Mouse (Mus musculus) kidney, postnatal 25 days (tissue): ENCODE measurements around the gene Tob1.

ENCODE experiments used
- DNase-seq, 2 experiments: peaks; one replicate each; pipeline ENCODE4 v3.0.0; 2021; ENCODE audit warnings: mixed read lengths in 2 of 2

Tob1 gene

GRCm38 (mm10) chr11:94199771-94200170, 11.5 kb upstream of the Tob1 start:
- no peak for DNase-seq

GRCm38 (mm10) chr11:94200422-94200821, 10.8 kb upstream of the Tob1 start:
- DNase-seq: no peak

DNA sequence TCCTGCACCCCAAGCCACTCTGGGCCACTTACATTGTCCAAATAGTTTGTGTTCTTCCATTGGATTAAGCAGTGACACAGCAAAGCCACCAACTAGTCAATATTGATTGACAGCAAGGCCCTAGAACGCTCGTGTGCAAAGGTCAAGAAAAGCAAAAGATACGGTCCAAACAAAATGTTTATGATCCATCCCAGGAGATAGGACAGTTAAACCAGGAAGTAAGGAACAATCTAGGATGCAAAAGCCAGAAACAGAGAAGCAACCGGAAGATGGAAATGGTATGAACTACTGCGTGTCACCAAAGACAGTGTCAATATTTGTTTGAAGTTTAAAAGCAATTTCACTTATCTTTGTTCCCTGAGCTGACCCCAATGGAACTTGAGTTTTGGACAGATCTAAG, 9.1 kb upstream of the Tob1 start:
- DNase-seq: no peak

DNA sequence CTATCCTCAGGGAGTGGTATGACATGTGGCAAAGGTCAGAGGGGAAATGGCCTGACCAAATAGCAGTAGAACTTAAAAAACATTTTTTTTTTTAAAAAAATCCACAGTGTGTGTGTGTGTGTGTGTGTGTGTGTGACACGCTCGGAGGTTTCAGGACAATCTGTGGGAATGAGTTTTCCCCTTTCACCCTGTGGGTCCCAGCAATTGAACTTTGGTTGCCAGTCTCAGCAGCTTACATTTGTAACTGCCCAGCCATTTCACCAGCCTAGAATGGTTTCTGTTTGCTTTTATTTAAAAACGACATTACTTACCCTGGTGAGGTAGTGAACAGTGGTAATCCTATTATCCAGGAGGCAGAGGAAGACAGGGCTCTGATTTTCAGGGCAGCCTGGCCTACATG, 8.2 kb upstream of the Tob1 start:
- DNase-seq: no peak

DNA sequence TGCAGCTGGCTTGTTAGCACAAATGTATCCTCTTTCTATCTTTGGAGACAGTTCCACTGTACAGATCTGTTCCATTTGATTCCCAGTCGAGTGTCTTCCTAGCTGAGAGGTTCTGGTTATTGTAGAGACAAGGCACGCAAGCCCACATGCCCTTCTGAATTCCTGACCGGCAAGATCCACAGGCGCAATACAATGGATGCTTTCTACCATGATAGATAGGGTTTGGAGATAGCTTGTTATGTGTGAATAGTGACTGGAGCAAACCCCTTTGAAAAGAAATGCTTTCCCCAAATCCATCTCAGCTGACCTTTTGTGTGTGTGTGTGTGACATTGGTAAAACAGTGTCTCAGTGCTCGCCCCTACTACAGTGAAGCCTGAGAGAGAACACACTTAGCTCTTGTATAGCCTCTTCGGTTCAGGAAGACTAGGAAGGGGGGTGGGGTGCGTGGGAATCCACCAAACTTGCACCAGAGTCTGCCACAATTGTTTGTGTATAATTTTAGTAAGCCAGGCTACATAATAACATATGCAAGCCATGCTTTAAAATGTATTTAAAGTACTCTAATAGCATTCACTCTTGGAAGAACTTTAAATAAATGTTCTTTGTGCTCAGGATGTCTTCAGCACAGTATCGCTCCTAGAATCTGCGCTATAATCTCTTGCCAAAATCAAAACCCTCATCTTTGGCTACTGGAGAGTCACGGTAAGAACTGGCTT, 4.7 kb upstream of the Tob1 start:
- DNase-seq: no peak

- no peak for DNase-seq
These were observed 2.2 kb upstream of the Tob1 start for GRCm38 (mm10) chr11:94208811-94209675.

DNA sequence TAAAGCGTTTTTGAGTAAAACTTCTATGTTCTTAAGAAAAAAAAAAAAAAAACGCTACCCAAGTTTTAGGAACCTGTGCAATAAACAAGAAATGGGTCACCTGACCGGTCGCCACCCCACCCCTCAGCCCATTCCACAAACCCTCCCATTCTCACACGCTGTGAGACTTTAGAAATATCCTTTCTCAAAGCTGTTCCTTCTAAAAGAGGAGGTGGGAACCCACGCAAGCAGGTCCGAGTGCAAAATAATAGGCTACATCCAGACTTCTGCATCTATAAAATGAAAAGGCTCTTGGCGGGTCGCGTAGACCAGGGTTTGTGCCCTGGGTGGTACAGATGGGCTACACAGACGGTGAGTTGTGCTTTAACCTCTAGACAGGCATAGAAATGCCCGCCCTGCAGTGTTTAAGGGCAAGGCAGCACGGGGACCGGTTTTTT, 1.5 kb upstream of the Tob1 start:
- peak in 1 of 2 experiments; percentile 71 for DNase-seq

DNA sequence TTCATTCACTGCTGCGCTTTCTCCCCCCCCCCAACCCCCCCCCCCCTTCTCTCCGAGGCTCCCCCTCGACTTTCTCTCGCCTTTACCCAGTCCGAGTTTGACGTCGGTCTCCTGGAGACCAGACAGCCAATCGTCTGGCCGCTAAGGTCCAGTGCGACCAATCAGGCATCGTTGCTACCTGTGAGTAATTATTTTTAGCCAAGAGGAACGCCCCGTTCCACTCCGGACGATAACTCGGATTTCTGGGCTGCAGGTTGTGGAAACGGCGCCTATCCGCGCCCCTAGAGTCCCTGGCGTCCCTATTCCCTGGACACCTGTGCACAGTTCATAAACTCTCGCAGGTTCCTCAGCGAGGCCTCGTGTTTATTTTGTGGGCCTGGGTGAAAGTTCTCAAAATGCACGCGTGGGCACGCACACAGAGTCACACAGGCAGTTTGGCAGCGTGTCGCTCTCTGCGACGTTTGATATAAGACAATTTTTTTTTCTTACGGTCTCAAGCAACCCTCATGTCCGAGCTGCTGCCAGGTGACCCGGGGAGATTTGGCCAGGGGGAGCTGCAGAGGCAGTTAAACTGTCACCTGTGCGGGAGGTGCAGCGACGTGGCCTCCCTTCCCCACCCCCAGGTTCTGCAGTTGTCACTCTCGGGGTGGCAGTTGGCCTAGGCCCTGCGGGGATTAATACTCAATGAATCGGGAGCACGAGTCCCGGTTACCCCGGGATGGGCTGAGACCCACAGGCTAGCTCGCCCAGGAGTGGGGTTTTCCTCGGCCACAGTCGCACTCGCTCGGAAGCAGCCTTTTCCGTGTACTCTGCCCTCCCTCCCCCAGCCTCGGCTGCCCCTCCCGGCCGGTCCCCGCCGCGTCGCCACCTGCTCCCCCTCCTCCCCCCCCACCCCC, 815 bp upstream of the Tob1 start:
- DNase-seq: peak; percentile 93 to 98

GRCm38 (mm10) chr11:94211651-94212488, 616 bp downstream of the Tob1 start:
- DNase-seq: peak; percentile 77 to 90

GRCm38 (mm10) chr11:94212489-94212836, 1.2 kb downstream of the Tob1 start:
- DNase-seq: peak; percentile 36 to 49

DNA sequence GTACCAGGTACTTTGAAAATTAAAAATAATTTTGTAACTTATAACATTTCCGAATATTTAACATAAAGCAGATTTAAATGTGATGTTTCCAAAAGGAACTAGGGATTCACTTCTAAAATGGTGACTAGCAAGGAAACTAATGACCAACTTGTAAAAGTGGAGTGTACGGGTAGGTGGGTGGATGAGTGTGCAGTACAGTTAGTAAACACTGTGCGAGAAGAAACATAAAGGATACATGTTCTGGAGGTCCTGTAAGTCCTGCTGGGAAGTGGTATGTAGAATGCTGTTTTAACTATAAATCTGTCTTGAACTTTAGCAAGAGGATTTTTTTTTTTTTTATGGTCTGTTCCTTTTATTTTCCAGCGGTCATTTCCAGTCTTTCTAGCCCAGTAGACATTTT, 1.7 kb downstream of the Tob1 start:
- DNase-seq: no peak

DNA sequence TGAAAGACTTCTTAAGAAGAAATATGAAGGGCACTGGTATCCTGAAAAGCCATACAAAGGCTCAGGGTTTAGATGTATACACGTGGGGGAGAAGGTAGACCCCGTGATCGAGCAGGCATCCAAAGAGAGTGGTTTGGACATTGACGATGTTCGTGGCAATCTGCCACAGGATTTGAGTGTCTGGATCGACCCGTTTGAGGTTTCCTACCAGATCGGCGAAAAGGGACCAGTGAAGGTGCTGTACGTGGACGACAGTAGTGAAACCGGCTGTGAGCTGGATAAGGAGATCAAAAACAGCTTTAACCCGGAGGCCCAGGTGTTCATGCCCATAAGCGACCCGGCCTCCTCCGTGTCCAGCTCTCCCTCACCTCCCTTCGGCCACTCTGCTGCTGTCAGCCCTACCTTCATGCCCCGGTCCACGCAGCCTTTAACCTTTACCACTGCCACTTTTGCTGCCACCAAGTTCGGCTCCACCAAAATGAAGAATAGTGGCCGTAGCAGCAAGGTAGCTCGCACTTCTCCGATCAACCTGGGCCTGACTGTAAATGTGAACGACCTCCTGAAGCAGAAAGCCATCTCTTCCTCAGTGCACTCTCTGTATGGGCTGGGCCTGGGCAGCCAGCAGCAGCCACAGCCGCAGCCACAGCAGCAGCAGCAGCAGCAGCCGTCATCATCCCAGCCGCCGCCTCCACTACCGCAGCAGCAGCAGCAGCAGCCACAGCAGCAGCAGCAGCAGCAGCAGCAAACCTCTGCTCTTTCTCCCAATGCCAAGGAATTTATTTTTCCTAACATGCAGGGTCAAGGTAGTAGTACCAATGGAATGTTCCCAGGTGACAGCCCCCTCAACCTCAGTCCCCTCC, 2.7 kb downstream of the Tob1 start:
- peak; percentile 35 to 58 for DNase-seq

DNA sequence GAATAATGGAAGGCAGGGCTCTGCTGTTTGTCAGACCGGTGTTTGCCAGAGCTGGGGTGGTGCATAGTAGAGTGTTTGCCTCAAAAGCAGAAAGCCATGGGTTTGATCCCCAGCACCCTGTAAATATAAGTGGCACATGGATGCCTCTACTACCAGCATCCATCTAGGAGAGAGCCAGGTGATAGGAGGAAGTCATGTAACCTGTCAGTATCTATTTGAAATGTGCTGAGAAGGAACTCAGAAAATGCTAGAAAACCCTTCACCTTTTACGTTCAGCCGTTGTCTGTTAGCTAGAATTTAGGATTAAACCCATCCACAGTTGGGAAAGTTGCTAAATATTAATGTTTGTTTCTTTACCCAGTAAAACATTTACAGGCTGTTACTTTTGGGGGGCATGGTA, 4.3 kb downstream of the Tob1 start:
- DNase-seq: no peak

GRCm38 (mm10) chr11:94216247-94216646, 5.0 kb downstream of the Tob1 start:
- DNase-seq: no peak

- no peak for DNase-seq
These were observed 10.0 kb downstream of the Tob1 start for GRCm38 (mm10) chr11:94221257-94221656.

DNA sequence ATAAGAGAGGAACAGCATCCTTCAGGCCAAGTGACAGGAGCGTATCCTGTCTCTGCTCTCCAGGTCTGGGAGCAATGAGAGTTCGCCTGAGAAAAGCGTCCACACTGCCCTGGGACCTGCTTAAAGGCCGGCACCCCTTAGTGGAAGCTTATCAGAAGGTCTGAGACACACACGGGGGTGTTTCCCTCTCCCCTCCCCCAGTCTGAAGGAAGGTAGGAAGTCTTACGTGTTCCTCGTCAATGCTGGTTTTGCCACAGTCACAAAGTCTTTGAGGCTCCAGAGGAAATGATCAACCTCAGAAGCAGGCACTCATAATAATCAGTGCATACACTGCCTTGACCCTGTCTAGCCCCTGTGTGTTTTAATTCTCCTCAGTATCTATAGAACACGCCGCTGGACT, 12.3 kb downstream of the Tob1 start:
- no peak for DNase-seq

DNA sequence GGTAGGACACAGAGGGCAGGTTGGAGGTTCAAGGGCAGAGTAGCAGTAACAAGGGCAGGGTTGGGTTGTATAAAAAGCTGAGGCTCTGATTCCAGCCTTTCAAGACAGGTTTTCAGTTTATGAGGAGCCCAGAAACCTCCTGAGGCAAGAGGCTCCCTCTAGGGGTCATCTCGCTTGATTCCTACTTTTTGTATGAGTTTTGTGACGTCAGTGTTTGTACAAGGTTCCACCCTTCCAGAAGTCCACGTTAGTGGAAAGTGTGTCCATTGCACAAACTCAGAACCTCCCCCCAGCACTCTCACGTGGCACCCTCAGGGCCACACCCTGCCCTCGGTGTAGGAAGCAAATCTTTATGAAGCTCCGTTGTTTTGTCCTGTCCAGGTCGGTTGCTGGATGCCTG, 14.7 kb downstream of the Tob1 start:
- DNase-seq: peak; percentile 74 to 80

- DNase-seq: no peak
These were observed 17.2 kb downstream of the Tob1 start for GRCm38 (mm10) chr11:94228416-94228815.

GRCm38 (mm10) chr11:94229207-94229960, 18.1 kb downstream of the Tob1 start:
- DNase-seq: no peak

GRCm38 (mm10) chr11:94230244-94230643, 19.0 kb downstream of the Tob1 start:
- no peak for DNase-seq
